Mouse (Mus musculus): ENCODE results near the gene Psg23.
"Not testable (repeated sequence)": the region's sequence is repeated elsewhere in the genome, so short reads cannot be mapped to it uniquely, and the experiment has no call there.

Psg23 gene

GRCm38 (mm10) chr7:18616401-18616800 is at the start of gene Psg23:
Gene Psg23 (minus strand): TSS chr7:18616501.
- in situ Hi-C loops (cut with MseI, MboI), result not testable (repeated sequence)

- in situ Hi-C loops (cut with MseI, MboI), result loop anchor here (25.0 kb wide), 2 partner anchors 419 to 444 kb away; partner anchors contain the start of gene Mill1 (in 1 of the 2)
Observed at GRCm38 (mm10) chr7:18656625-18657024, 40.3 kb upstream of the Psg23 start, which contains the start of gene Psg21. Gene Psg21 (minus strand): TSS chr7:18656725.

GRCm38 (mm10) chr7:18626921-18627320 is 10.6 kb upstream of the Psg23 start:
- in situ Hi-C loops (cut with MseI, MboI), result loop anchor here in 1 of 2 experiments (10.0 kb wide), 1 partner anchor 62 kb away; the partner anchor contains the start of gene Psg27

- in situ Hi-C loops (cut with MseI, MboI), result loop anchor here in 1 of 2 experiments (10.0 kb wide), 1 partner anchor 58 kb away; no protein-coding TSS in a partner anchor
Observed at GRCm38 (mm10) chr7:18567205-18567604, 49.1 kb downstream of the Psg23 start, which contains the start of gene Psg27. Gene Psg27 (minus strand): TSS chr7:18567305.

GRCm38 (mm10) chr7:18559850-18560249 is 56.5 kb downstream of the Psg23 start:
- in situ Hi-C loops (cut with MseI, MboI), result loop anchor here in 1 of 2 experiments (10.0 kb wide), 1 partner anchor 65 kb away; no protein-coding TSS in a partner anchor
